Mouse (Mus musculus) CH12.LX (cell line): ENCODE measurements around the gene Olfr155. TPM values are rescaled to one million over a fixed set of nuclear protein-coding genes. Genes with fewer than 3 reads are reported as not detected.

Source experiments
- DNase-seq: peaks from one replicate; pipeline ENCODE4 v3.0.0-alpha.2; 2013; ENCODE audit errors: extremely low read depth
- H3K27ac ChIP-seq: 2 replicates; pipeline ENCODE4 v1.5.1; 2012; ENCODE audit warnings: low read depth, mild to moderate bottlenecking, control low read depth, moderate library complexity; ENCODE audit not compliant: insufficient read depth
- H3K27me3 ChIP-seq: replicated peaks from 2 replicates; pipeline ENCODE3; 2012; ENCODE audit warnings: inconsistent platforms
- H3K36me3 ChIP-seq, 2 experiments: replicated peaks in 1 of 2; 2 replicates each; pipeline versions ENCODE3 to v1.6.1; 2012; ENCODE audit warnings: inconsistent platforms in 1 of 2, low read length in 1 of 2, mild to moderate bottlenecking in 1 of 2, mixed read lengths in 1 of 2, moderate library complexity in 1 of 2; ENCODE audit not compliant: control insufficient read depth in 1 of 2, insufficient read depth in 1 of 2
- H3K4me1 ChIP-seq, 2 experiments: 2 replicates each; pipeline ENCODE4 v1.6.1; 2012; ENCODE audit warnings: inconsistent platforms in 1 of 2, moderate library complexity in 1 of 2; ENCODE audit not compliant: insufficient read depth in 2 of 2, control insufficient read depth in 1 of 2
- H3K4me2 ChIP-seq: 2 replicates; pipeline ENCODE4 v1.6.1; 2012; ENCODE audit warnings: low read depth, mild to moderate bottlenecking, control low read depth; ENCODE audit not compliant: poor library complexity, insufficient read depth, severe bottlenecking
- H3K4me3 ChIP-seq, 3 experiments: fragments of 150-350 bp in 1 of 3; sonication (generic) in 1 of 3; replicated peaks in 1 of 3; 2 replicates each; pipeline versions ENCODE3 to v1.5.1; 2011 to 2012; ENCODE audit warnings: low read depth in 2 of 3, low read length in 2 of 3, mild to moderate bottlenecking in 2 of 3, moderate library complexity in 2 of 3, control low read depth in 1 of 3, improper control_type of control experiment in 1 of 3, inconsistent platforms in 1 of 3, mixed read lengths in 1 of 3; ENCODE audit not compliant: poor library complexity in 1 of 3
- H3K79me2 ChIP-seq: replicated peaks from 2 replicates; pipeline ENCODE4 v1.6.1; 2012; ENCODE audit warnings: mild to moderate bottlenecking, moderate library complexity; ENCODE audit not compliant: control insufficient read depth, poor library complexity, insufficient read depth, severe bottlenecking; ENCODE audit errors: extremely low read depth
- H3K9ac ChIP-seq: 2 replicates; pipeline ENCODE4 v1.6.1; 2012; ENCODE audit warnings: low read depth, mild to moderate bottlenecking, control low read depth, moderate library complexity; ENCODE audit not compliant: insufficient read depth
- H3K9me3 ChIP-seq: replicated peaks from 2 replicates; pipeline ENCODE3; 2012; ENCODE audit warnings: low read length, inconsistent platforms, mixed read lengths
- BHLHE40 ChIP-seq: IDR thresholded peaks from 2 replicates; pipeline ENCODE4 v1.6.1; 2011; ENCODE audit warnings: mild to moderate bottlenecking, low read depth, low read length, improper control_type of control experiment
- CHD1 ChIP-seq: IDR thresholded peaks from 2 replicates; pipeline ENCODE4 v1.6.1; 2012; ENCODE audit warnings: low read depth, low read length, improper control_type of control experiment, inconsistent platforms
- CHD2 ChIP-seq: IDR thresholded peaks from 2 replicates; pipeline ENCODE4 v1.6.1; 2011; ENCODE audit warnings: low read length, improper control_type of control experiment
- E2F4 ChIP-seq: IDR thresholded peaks from 2 replicates; pipeline ENCODE4 v1.6.1; 2011; ENCODE audit warnings: low read depth, low read length, improper control_type of control experiment; ENCODE audit not compliant: insufficient replicate concordance
- EP300 ChIP-seq: IDR thresholded peaks from 2 replicates; pipeline ENCODE4 v1.6.1; 2011; ENCODE audit warnings: low read length, improper control_type of control experiment
- GABPA ChIP-seq: IDR thresholded peaks from 2 replicates; pipeline ENCODE4 v1.6.1; 2012; ENCODE audit warnings: low read depth, low read length, improper control_type of control experiment, inconsistent platforms; ENCODE audit not compliant: insufficient replicate concordance
- HCFC1 ChIP-seq: IDR thresholded peaks from 2 replicates; pipeline ENCODE4 v1.6.1; 2012; ENCODE audit warnings: low read depth, mild to moderate bottlenecking, inconsistent platforms, low read length, improper control_type of control experiment
- IRF4 ChIP-seq: IDR thresholded peaks from 2 replicates; pipeline ENCODE4 v1.6.1; 2014; ENCODE audit warnings: low read depth, mild to moderate bottlenecking, inconsistent platforms, low read length, improper control_type of control experiment
- JUN ChIP-seq: IDR thresholded peaks from 2 replicates; pipeline ENCODE4 v1.6.1; 2011; ENCODE audit warnings: low read depth, mild to moderate bottlenecking, low read length, improper control_type of control experiment, moderate library complexity; ENCODE audit not compliant: insufficient read depth
- MAFK ChIP-seq: IDR thresholded peaks from 2 replicates; pipeline ENCODE4 v1.6.1; 2011; ENCODE audit warnings: low read length, improper control_type of control experiment; ENCODE audit not compliant: insufficient replicate concordance
- MAZ ChIP-seq: IDR thresholded peaks from 2 replicates; pipeline ENCODE4 v1.6.1; 2012; ENCODE audit warnings: low read depth, mild to moderate bottlenecking, inconsistent platforms, low read length, improper control_type of control experiment, moderate library complexity
- MXI1 ChIP-seq: IDR thresholded peaks from 2 replicates; pipeline ENCODE4 v1.6.1; 2011; ENCODE audit warnings: mild to moderate bottlenecking, low read depth, low read length, improper control_type of control experiment
- MYC ChIP-seq: IDR thresholded peaks from 2 replicates; pipeline ENCODE4 v1.6.1; 2011; ENCODE audit warnings: low read depth, mild to moderate bottlenecking, improper control_type of control experiment, low read length
- NELFE ChIP-seq: IDR thresholded peaks from 2 replicates; pipeline ENCODE4 v1.6.1; 2011; ENCODE audit warnings: low read depth, low read length, improper control_type of control experiment
- PAX5 ChIP-seq: IDR thresholded peaks from 2 replicates; pipeline ENCODE4 v1.6.1; 2012; ENCODE audit warnings: low read length, inconsistent platforms, mixed read lengths
- POLR2A ChIP-seq: IDR thresholded peaks from 2 replicates; pipeline ENCODE4 v1.6.1; 2011; ENCODE audit warnings: low read depth, mild to moderate bottlenecking, improper control_type of control experiment, low read length
- POLR2AphosphoS2 ChIP-seq: IDR thresholded peaks from 2 replicates; pipeline ENCODE4 v1.6.1; 2011; ENCODE audit warnings: low read depth, low read length, improper control_type of control experiment
- RAD21 ChIP-seq: IDR thresholded peaks from 2 replicates; pipeline ENCODE4 v1.6.1; 2011; ENCODE audit warnings: low read depth, mild to moderate bottlenecking, low read length, improper control_type of control experiment, moderate library complexity
- SMC3 ChIP-seq: IDR thresholded peaks from 2 replicates; pipeline ENCODE4 v1.6.1; 2011; ENCODE audit warnings: low read depth, low read length, improper control_type of control experiment
- ZKSCAN1 ChIP-seq: IDR thresholded peaks from 2 replicates; pipeline ENCODE4 v1.6.1; 2012; ENCODE audit warnings: low read depth, inconsistent platforms, low read length, improper control_type of control experiment, borderline replicate concordance
- ZNF384 ChIP-seq: IDR thresholded peaks from 2 replicates; pipeline ENCODE4 v1.6.1; 2012; ENCODE audit warnings: low read depth, low read length, improper control_type of control experiment, inconsistent platforms
- dilution Hi-C: fragments of 300-500 bp; cut with MboI; formaldehyde crosslinking; loops from 2 replicates; pipeline ENCODE4 v1.14.3; 2020; ENCODE audit warnings: low sequenced_read_pairs; ENCODE audit not compliant: extremely low pct_unique_long_range_greater_than_20kb, extremely low pct_ligation_motif_present
- in situ Hi-C: fragments of 300-500 bp; cut with MboI; formaldehyde crosslinking; loops from 3 replicates; pipeline ENCODE4 v1.14.3; 2019; ENCODE audit warnings: low sequenced_read_pairs, low pct_ligation_motif_present, low pct_unique_long_range_greater_than_20kb, mixed read lengths
- polyA plus RNA-seq: library from polyadenylated mRNA; unstranded; fragments of >175 nt; gene quantifications from 2 replicates; pipeline ENCODE4 v1.2.1, GENCODE M21; 2012; ENCODE audit warnings: low read depth; ENCODE audit not compliant: insufficient read length
- total RNA-seq, 2 experiments: library from RNA; depleted of rRNA; stranded (reverse); fragments of 300-350 nt in 1 of 2; fragments of >200 nt in 1 of 2; gene quantifications; 2 replicates each; pipeline ENCODE4 v1.2.3; 2012 to 2014

Gene Olfr155
- total and polyA plus RNA-seq, 3 experiments = not detected

DNA sequence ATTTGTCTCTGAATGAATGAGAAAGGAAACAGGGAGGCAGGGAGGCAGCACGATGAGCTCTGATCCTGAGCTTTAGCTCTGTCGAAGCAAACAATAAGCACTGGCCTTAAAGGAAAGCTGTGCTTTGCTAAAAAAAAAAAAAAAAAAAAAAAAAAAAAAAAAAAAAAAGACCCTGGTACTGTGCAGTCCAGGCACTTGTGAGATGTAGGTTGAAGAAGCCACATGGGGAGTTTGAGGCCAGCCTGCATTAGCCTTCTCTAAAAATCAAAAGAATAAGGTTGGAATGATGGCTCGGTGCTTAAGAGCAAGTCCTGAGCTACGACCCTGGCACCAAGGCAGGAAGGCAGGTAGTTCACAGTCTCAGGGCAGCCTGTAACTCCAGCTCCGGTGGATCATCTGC lies 17.6 kb upstream of the Olfr155 start:
- H3K9ac ChIP-seq = no peak overlapping the region
- no peak overlapping the region for H3K4me2 ChIP-seq
- no peak for DNase-seq
- dilution Hi-C loops (no loop called here), in situ Hi-C loops (no loop called here)
- no peak overlapping the region for H3K4me3 ChIP-seq
- peaks cover 0 to 13% of the 10 kb centered on the region in 2 experiments; a peak in 2 of 4 replicates for H3K4me1 ChIP-seq
- no peak overlapping the region for H3K27ac ChIP-seq
- H3K36me3 ChIP-seq = no peaks in the 10 kb centered on the region
- H3K27me3 ChIP-seq = peaks cover 45% of the 10 kb centered on the region
- TF ChIP-seq ZNF384 = peak; percentile 54
- no peak for TF ChIP-seq CHD1
- no peak for TF ChIP-seq PAX5
- no peak for TF ChIP-seq BHLHE40
- H3K9me3 ChIP-seq = no peaks in the 10 kb centered on the region
- no peaks in the 10 kb centered on the region for H3K79me2 ChIP-seq

- Histone ChIP-seq H3K79me2 (no peaks in the 10 kb centered on the region), H3K27ac (no peak overlapping the region), H3K9ac (no peak overlapping the region), H3K9me3 (no peaks in the 10 kb centered on the region), H3K4me1 (peaks cover 0 to 13% of the 10 kb centered on the region in 2 experiments; a peak in 2 of 4 replicates), H3K4me3 (no peak overlapping the region), H3K36me3 (no peaks in the 10 kb centered on the region), H3K4me2 (no peak overlapping the region), H3K27me3 (peaks cover 43% of the 10 kb centered on the region)
- dilution Hi-C loops = no loop called here
- DNase-seq = peak; percentile 34
- TF ChIP-seq MYC = no peak
- no peak for TF ChIP-seq BHLHE40
- no peak for TF ChIP-seq CHD2
- no peak for TF ChIP-seq RAD21
- no peak for TF ChIP-seq ZNF384
- no peak for TF ChIP-seq MXI1
- TF ChIP-seq E2F4 = no peak
- in situ Hi-C loops = no loop called here
Measured at GRCm38 (mm10) chr4:43834749-43835148, 16.6 kb upstream of the Olfr155 start.

GRCm38 (mm10) chr4:43838326-43838725 lies 13.0 kb upstream of the Olfr155 start:
- DNase-seq = no peak
- dilution Hi-C loops (no loop called here), in situ Hi-C loops (no loop called here)
- Histone ChIP-seq H3K27ac (no peak overlapping the region), H3K36me3 (no peaks in the 10 kb centered on the region), H3K4me1 (peaks cover 0 to 13% of the 10 kb centered on the region in 2 experiments; a peak in 2 of 4 replicates), H3K9me3 (peaks cover 3% of the 10 kb centered on the region), H3K79me2 (no peaks in the 10 kb centered on the region), H3K27me3 (peaks cover 36% of the 10 kb centered on the region), H3K4me2 (no peak overlapping the region), H3K9ac (no peak overlapping the region), H3K4me3 (no peak overlapping the region)
- TF ChIP-seq CHD2 (no peak), JUN (no peak), E2F4 (no peak), MXI1 (no peak), POLR2A (no peak), MAFK (no peak), BHLHE40 (no peak), PAX5 (no peak), MYC (no peak), IRF4 (no peak), GABPA (no peak), ZKSCAN1 (no peak), POLR2AphosphoS2 (no peak), SMC3 (no peak), HCFC1 (no peak), MAZ (no peak), EP300 (no peak), NELFE (no peak)
